Mouse (Mus musculus) liver (tissue): ENCODE measurements at regions not wholly inside any gene's neighbourhood (a gene's known extent, or its start where the extent isn't known, plus 50 kb on each side); places are given as distances from the start of the nearest gene placed in this dataset.

Experiments used
- DNase-seq: peaks from one replicate; pipeline ENCODE4 v3.0.0-alpha.2; 2020; ENCODE audit warnings: mixed read lengths

DNA sequence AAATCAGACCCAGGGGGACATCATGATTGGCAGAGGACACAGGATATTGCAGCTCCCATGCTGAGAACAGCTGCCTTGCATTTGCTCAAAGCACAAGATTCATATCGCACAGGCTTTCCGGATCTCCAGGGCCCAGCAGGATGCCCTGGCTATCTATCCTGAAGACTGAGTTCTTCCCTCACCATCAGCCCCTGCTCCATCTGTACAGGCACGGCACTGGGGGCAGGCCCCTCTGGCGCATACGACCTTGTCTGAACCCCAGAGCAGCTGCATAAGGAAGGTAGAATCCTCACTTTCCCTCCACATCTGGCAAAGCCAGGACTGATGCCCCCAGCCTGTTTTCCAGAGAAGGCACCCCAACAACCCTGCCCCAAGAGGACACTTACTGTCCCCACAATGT is 266.8 kb downstream of the Tns1 start:
- DNase-seq = no peak

DNA sequence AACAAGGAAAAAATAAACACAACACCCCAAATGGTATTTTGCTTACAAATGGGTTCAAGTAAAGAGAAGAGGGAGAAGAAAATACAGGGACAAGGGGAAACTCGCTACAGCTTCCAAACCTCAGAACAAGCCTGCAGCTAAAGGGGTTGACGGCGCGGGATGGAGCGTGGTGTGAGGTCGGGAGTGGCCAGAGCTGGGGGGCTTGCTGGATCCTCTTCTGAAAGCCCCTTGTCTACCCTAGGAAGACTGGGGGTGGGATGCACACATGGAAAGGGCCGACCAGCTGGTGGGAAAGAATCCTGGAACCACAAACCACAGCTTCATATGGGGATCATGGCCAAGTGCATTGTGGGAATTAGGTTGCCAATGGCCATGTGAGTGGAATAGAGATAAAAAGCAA is 267.4 kb downstream of the Tns1 start:
- DNase-seq = no peak

DNA sequence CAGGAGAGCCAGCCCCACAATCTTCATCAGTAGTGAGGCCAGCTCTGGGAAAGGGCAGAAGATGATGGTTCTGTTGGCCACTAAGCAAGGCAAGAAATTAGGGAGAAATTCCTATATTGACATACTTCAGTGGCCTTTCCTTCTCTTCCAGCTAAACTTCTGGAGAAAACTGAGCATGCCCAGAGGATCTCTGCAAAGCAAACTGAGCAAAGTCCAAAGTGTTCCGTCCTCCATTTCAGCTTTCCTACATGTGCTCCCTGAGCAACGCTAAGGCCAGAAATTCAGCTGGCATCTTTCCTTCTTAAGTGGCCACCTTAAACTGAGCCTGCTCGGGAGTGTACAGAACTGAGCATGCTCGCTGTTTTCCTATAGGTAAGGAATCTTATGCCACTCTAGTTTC is 268.9 kb downstream of the Tns1 start:
- no peak for DNase-seq

DNA sequence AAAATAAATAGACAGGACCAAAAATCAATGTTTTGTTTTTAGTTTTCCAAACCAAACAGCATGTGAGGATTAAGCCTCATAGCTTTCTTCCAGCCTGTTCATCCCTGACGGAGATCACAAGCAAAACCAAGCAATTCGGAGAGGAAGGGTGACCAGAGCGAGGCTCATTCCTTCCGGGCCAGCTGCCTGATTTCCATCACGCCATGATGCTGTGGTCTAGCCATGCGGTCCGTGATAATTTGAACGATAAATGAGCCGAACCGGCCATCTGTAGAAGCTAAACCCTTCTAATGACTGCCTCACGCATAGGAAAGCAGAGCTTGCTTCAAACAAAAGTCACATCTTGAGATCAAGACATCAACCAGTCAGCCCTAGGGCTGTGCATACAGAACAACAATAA is 270.4 kb downstream of the Tns1 start:
- DNase-seq = no peak

DNA sequence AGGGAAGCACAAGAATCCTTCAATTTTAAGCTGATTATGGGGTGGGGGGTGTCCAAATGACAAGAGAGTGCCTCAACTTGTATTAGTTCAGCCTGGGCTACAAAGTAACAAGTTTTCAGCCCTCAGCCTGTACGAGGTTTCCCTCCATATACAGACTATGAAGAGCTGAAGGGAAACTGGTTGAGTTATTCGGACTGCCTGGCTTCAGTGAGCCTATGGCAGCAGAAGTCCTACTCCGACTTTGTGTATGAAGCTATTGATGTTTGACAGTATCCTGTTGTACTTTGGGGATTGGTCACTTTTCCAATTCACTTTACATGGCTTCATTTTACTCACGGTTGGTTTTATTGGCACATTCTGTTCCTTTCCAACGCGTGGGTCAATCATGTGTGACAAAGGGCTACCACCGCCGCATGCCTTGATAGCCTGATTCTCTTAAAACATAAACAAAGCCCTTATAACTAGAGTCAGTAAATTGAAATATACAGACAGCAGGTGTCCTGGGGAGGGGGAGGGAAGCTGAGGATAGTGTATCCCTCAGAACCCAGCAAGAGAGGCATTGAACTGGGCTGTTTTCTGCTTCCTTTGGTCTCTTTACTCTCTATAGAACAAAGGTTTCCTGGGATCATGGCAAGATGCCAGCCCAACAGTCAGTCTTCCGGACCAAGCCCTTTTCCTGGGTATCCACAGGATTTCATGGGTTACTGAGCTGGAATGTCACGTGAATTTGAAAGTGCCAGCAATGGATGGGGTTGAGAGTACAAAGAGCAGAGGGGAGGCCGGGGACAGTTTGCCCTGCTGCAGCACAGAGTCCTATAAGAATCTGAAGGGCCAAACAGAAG is 273.9 kb downstream of the Tns1 start:
- no peak for DNase-seq

DNA sequence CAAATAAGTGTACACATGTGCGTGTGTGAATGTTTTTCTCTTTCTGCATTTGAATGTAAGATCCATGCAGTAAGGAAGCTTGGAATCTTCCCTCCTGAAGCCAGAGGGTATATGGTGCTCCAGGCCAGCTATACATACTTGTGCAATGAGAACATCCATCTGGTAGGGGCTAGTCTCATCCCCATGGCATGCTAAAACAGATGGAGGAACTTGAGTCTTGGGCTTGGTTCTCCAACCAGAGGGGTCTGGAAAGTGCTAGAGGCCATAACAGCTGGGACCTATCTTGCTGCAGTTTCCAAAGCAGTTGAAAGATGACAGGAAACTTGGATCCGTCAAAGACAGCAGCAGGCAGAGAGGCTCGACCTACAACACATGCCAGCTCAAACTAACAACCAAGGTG is 275.9 kb downstream of the Tns1 start:
- DNase-seq = no peak

DNA sequence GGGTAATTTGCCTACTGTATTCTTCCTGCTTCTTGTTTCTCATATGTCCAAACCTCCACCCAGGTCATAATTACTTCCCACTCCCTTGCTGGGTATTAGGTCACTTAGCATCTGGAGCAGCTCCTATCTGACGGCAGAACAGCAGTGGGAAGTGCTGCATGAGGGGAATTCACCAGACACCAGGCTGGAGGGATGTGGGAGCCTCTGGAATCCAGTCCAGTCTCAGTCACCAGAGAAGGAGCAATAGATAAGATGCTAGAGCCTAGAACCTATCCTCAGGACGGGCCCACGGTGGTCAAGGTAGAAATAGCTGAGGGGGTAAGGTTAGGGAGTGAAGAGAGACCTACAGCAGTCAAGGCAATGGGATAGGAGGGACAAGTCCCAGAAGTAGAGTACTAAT is 277.1 kb downstream of the Tns1 start:
- DNase-seq = no peak

DNA sequence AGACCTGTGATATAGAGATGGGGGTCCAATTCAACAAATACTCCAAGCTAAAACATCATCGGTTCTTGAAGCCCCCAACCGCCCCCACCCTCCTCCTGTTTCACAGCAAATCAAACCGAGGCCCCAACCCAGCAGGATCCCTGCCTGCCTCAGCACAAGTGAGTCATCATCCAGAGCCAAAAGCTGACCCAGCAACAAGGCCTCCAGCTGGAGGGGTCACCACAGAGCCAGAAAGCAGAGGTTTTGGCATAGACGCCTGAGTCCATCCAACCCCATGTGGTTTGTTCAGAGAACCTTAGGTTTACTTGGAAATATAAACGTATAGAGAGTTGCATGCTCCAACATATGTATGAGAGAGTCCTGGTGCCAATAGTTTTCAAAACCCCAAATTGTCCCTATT is 279.1 kb downstream of the Tns1 start:
- no peak for DNase-seq

DNA sequence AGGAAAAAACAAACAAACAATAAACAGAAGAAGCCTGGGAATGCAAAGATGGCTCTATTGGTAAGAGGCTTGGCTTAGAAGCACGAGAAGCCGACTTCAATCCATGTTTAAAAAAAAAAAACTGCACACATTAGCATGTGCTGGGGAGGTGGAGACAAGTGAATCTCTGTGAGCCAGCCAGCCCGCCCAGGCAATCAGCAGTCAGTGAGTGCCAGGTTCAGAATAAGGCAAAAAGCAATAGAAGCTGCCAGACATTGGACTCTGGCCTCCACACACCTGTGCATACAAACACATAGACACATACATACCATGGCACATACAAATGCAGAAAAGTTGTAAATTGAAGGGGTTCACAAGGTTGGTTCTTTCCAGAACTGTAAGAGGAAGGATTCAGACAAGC is 279.7 kb downstream of the Tns1 start:
- no peak for DNase-seq

DNA sequence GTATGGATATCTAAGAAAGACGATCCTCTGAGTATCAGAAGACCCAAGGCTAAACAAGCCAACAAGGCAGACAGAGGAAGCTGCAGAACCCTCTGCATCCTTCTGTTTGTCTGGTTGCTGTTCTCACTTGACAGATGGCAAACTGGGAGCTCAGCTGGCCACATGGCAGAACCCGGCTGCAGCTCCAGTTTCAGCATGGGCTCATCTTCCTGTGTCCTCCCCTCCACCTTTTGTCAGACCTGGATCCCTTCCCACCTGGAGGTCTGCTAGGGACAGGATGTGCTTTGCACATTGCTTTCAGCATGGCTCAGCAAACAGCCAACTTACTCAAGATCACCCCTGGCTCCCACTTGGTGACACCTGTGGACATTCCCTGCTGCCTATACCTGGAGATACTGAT is 284.9 kb downstream of the Tns1 start:
- DNase-seq = no peak

DNA sequence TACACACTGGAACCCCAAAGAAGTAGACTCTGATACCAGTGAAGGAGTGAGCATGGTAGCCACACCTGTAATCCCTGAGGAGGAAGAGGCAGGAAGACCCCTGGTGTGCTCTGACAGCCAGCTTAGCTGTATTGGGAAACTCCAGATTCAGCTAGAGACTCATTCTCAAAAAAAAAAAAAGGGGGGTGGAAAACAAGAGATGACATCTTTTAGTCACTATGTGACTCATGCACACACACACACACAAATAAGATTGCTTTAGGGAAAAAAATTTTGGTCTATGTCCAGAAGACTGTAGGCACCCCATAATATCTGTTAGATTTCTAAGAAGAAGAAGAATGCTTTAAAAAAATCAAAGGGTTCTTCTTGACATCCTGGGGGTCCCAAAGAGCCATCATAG is 287.6 kb downstream of the Tns1 start:
- DNase-seq = no peak

DNA sequence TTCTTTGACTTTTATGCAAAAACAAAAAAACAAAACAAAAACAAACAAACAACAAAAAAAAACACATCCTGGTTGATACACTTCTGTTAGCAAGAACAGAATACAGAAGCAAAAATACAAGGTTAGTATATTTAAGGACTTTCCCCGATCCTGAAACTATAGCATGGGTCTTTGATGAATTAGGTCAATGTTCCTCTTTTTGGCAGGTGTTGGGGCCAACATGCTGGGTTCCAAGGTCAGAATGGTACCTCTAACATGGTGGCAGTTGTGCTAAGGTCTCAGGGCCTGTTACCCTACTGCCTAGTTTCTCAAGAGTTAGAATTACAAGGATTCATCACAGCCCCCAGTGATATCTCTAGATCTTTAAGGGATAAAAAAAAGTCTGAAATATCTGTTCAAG is 289.7 kb downstream of the Tns1 start:
- no peak for DNase-seq

DNA sequence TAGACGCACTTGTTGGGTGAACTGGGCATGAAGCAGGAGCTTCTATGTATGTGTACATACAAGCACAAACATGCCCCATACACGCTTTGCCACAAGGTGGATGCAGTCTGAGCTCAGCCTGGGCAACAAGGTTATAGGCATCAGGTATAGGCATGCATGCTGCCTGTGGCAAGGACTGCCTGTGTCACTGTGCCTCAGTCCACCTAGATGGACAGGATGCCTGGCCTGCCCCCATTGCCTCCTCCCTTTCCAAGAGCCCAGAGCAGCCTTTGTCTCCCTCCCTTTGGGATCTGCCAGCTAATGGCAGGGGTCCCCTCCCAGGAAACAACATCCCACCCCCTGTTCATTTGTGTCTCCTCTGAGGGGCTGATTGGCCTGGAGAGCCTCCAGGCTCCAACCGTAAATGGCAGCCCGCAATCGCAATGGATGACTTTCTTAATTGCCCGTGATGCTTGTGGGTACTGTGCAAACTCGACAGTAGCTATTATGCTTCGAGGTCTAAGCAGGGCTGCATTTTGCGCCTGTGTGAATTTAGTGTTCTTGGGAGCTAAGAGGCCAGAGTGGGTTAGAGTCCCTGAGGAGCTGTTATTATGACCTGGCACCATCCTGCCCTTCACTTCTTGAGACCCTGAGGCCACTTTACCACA is 293.6 kb downstream of the Tns1 start:
- no peak for DNase-seq

DNA sequence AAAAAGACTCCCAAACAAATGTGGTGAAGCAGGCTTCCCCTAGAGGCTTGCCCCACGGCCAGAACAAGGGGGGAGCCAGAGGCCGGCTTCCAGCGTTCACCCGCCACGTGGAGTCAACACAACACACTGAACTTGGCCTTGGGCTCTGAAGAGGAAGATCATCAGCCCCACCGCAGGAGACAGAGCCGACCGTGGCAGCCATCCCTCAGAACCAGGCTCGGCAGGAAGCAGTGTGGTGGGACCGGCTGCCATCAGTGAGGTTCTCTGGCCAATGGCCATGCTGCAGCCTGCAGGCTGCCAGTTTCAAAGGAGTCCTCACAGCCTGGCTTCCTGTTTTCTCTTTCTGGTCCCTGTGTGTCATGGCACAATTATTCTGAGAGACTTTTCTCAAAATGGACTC is 295.3 kb downstream of the Tns1 start:
- DNase-seq = no peak

DNA sequence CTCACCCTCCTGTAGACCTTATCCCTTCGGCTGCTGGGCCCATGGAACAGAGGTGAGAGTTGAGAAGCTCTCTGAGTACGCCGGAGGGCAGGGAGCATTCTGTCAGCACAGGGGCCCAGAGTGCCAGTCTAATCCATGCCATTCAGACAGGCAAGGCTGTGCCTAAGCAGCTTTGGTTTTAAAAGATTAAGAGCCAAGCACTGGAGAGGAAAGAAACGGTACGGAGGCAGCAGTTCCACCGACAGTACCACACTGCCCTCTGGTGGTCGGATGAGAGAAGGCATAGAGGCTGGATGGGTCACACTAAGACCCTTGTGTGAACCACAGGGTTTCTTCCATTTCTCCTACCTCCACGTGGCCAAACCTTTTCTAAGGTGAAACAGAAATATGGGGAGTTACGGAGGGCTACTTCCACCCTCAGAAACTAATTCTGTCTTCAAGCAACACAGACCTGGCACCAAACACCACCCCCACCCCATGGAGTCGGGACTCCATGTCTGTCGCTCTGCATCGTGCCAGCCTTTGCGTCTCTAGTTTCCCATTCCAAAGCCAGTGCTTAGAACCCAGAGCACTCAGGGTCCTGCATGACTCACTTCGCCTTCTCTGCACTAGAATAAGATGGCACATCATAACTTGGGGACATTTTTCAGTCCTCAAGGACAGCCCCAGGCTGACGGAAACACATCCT is 297.9 kb downstream of the Tns1 start:
- DNase-seq = peak; percentile 72

DNA sequence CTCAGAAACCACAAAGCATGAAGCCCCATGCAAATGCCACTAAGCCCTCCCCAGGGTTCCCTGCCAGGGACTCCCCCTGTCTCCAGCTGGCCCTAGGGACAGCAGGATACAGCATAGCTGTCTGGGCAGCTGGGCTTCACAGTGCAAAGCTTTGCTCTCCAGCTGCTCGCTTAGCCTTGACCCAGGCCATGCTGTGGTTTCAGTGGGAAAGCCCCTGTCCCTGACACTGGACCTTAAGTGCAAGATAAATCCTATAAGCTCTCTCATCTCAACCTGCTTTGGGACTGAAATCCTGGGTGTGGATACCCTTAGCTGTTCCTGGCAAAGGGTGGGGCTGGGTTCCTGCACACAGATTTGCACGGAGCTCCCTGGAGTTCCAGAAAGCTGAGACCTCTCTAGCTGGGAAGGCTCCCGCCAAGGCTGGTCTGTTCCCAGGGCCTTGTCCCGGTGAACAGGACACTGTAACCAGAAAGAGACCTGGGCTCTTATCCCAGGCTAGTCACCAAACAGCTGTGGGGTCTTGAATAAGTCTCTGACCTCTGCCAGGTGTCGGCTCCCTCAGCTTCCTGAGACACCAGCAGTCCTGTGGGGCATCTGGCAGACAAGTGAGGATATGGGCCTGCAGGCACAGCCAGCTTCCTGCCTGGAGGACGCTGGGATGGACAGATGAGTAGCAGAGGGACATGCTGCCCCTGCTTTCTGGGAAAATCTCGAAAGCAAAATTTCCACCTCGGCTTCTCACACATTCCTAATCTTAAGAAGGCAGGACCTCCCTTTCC is 299.7 kb downstream of the Tns1 start:
- DNase-seq = peak; percentile 12

DNA sequence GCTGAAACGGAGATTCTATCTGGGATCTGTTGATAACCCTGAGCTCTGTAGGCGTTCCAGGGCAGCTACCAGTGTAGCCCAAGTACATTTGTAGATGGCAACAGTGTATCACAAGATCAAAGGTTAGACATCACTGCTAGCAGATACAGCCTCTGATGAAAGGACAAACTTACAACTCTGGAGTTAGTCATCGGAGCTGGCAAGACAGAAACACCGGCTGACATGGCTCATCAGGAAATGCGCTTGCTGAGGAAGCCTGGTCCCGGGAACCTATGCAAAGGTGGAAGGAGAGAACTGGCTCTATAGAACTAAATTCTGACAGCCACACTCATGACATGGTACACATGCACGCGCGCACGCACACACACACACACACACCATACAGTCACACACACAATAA is 300.5 kb downstream of the Tns1 start:
- DNase-seq = no peak

DNA sequence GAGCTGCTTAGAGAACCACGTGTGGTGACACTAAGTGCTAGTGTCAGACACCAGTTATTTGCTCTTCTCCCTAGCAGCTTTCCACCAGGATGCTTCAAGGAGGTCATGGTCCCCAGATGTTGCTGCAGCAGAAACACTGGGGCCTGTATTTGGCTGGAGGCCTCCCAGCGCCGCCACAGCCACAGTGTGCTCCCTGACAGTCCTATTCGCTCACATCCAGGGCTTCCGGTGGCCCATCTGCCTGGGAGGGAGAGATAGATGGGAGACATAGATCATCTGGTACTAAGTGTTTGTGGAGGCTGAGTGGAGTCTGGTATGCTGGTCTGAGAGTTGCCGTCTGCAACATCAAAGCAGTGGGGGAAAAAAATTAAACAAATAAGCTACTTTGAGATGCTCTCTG is 301.6 kb downstream of the Tns1 start:
- no peak for DNase-seq

DNA sequence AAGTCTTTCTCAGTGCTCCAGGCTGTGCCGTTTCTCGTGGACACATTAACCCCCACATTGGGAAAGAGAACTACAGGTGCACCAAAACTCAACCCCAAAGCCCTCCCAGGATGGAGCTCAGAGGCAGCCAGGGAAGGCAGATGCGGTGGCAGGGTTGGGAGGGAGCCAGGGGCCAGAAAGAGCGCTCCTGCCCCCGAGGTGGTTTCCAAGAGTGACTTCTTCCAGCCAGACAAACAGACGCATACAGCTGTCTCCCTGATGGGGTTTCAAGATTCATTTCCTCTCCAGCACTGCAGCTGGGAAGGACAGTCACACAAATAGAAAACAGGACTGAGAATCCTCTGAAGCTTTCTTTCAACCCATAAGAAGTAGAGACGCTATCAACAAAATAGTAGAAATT is 303.5 kb downstream of the Tns1 start:
- no peak for DNase-seq

DNA sequence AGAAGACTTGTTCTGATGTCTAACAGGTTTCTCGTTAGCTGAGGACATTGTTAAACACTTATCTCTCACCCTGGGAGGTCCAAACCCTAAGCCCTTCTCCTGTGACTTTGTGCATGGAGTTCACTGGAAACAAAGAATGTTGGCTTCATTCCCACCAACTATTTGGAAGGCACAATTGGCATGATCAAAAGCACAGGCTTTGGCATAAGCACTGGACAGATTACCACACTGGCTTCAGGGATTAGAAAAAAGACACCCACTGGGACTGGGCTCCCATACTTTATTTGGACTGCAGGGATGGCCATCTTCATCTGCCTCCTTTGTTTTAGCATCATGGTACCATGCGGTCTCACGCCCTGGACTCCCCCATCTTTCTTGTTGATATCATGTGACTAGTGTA is 317.0 kb downstream of the Tns1 start:
- DNase-seq = no peak

DNA sequence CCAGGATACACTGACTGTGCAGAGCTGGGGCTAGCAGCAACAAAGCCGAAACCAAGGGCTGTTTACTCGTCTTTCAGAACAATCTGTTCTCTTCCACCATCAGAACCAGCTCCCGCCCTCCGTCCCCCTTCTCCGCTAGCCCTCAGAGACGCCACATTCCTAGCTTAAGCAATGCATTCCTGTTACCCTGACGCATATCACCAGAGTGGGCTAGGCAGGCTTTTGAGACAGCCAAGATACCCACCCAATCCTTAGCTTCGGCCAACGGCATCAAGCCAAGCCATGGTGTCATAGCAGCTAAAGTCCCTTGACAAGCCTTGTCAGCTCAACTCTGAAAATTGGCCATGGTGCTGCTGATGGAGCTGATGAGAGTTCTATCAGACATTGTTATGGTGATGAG is 319.1 kb downstream of the Tns1 start:
- DNase-seq = no peak

DNA sequence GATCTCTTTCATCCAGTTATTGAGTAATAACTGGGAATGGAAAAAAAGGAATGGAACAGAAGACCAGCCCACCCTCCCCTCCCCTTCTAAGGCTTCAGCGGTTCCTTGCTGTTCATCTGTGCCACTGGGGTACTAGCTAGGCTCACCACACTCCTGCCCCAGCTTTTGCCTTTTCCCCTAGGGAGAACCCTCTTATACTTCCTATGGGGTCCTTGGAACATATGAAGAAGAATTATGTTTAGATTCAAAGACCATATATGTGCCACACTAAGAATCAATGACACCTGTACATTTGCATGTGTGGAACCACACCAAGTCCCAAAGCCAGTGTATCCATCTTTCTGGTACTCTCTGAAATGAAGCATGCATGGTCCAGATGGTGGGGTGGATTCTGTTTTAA is 324.3 kb downstream of the Tns1 start:
- DNase-seq = no peak

DNA sequence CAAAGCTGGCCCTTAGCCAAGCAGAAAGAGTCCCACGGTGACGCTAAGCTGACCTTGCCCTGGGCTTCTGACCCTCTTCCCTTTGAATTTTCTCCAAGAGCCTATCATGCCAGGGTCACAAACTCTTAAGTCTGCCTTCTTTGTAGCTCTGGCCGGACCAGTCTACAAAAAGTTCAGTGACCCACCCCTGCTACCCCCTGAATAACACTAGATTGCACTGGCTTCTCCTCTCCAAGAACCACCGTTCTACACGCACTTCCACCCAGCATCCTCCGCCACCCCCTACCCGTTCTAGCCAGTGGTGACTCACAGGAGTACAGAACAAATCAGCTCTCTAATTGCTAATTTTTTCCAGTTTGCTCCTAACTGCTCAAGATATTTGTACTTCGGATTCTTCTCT is 325.0 kb downstream of the Tns1 start:
- DNase-seq = no peak
